Mouse (Mus musculus) spleen, adult 10 weeks (tissue): ENCODE data around the gene Gm42674. TPM values are rescaled to one million over a fixed set of nuclear protein-coding genes. Genes with fewer than 3 reads are reported as not detected.

ENCODE experiments used
- polyA plus RNA-seq: library from polyadenylated mRNA; stranded (reverse); fragments of 350-450 nt; fragmentation: Illumina TruSeq; extraction: RNeasy Lipid Tissue Mini Kit (QIAGEN cat#74804); gene quantifications from one replicate; pipeline ENCODE4 v1.2.3, GENCODE M21; 2015; ENCODE audit warnings: low replicate concordance; ENCODE audit not compliant: insufficient read depth

Gm42674 gene
- not detected for polyA plus RNA-seq

DNA sequence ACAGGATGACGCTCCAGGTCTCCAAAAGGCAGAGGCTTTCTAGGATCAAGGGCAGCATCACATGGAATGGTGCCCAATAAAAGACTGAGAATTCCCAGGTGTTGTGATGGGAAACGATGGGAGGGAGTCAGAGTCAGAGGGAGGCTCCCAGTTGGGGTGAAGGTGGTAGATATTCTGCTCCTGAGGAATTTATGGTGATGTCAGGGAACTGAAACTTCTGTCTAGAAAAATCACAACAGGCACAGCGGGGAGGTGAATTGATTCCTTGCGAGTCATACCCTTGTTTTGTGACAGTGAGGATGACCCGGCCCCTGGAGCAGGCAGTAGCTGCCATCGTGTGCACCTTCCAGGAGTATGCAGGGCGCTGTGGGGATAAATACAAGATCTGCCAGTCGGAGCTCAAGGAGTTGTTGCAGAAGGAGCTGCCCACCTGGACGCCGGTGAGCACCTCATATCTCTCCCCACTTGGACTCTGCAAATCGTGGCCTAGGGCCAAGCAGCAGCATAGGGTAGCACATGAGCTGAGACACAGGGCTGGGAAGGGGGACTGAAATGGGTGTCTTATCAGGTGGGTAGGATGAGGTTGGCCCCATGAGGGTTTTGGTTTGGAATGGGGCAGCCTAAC lies at the start of gene Gm42674:
Gm42674 (plus strand) TSS at position 419 of the 625 bp plus-strand sequence.

GRCm38 (mm10) chr3:90560008-90560628 lies 41.6 kb upstream of the Gm42674 start, which contains the start of gene S100a3:
TSS of gene S100a3 (plus strand) at chr3:90560578.

GRCm38 (mm10) chr3:90589947-90590346 lies 11.8 kb upstream of the Gm42674 start, which contains the start of gene S100a2:
TSS of gene S100a2 (plus strand) at chr3:90590247.

DNA sequence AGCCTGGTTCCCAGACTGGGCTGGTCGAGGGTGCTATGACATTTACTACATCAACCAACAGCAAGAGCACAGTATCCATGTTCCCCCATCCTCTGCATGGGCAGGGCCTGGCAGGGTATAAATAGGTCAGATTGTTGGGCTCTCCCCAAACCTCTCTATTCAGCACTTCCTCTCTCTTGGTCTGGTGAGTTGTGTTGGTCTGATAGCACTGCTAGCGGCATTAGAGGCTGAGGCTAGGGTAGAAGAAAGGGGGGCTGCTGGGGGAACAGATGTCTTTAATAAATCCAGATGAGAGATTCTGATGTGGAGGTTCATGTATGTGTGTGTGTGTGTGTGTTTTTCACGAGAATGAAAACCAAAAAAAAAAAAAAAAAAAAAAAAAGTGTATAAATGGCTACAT lies 1.9 kb downstream of the Gm42674 start, which contains the start of gene S100a4:
S100a4 (plus strand) TSS at position 149 of the 400 bp plus-strand sequence.

DNA sequence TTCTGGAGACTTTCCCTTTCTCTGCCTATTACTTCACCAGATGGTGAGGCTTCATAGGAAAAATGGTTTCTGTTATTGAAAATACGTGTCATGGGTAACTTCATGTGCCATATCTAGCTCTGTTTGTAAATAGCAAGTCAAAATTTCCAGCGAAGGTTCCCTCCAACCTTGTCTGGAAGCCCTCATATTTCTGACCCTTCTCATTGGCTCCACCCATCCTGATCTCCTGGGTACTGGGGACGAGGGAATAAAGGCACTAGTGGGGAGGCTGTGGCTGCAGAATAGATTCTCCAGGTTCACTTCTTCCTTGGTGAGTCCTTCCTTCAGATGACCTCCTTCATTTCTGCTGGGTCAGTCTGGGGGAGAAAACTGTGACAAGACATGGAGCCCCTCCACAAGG lies 6.5 kb downstream of the Gm42674 start, which contains the start of gene S100a5:
S100a5 (plus strand) TSS at position 301 of the 400 bp plus-strand sequence.

GRCm38 (mm10) chr3:90612728-90613291 lies 11.1 kb downstream of the Gm42674 start, which contains the start of gene S100a6:
TSS of gene S100a6 (plus strand) at chr3:90612882.

DNA sequence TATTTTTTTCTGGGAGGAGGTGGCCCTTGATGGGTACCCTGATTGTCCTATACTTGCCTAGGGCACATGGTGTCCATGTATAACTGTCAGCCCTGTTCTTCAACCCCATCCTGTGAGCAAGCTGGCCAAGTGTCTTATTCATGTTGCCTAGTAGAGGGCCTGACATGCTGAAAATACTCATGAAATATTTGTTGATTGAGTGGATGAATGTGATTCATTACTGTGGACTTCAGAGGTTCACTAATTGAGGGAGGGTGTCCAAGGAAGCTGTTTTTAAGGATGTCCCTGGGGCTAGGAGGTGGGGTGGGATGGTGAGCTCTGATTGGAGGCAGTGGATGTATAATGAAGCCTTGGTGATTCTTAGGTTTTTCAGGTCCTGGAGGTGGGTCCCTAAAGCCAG lies 52.0 kb downstream of the Gm42674 start, which contains the start of gene S100a7a:
S100a7a (plus strand) TSS at position 301 of the 400 bp plus-strand sequence.

Other genes starting within 250 kb of the Gm42674 start
- gene Slc27a3, start 212.0 kb upstream of the Gm42674 start, polyA plus RNA-seq = 3.6 TPM
- 30.3 TPM for gene Ints3, start 168.3 kb upstream of the Gm42674 start, polyA plus RNA-seq
- 11.0 TPM for gene Npr1, start 136.0 kb upstream of the Gm42674 start, polyA plus RNA-seq
- gene Ilf2, start 125.8 kb upstream of the Gm42674 start, polyA plus RNA-seq = 92.2 TPM
- 82.6 TPM for gene Snapin, start 110.9 kb upstream of the Gm42674 start, polyA plus RNA-seq
- 185 TPM for gene Chtop, start 92.4 kb upstream of the Gm42674 start, polyA plus RNA-seq
- 21.1 TPM for gene S100a1, start 87.5 kb upstream of the Gm42674 start, polyA plus RNA-seq
- gene S100a13, start 87.5 kb upstream of the Gm42674 start, polyA plus RNA-seq = 60.2 TPM
- 0.93 TPM for gene S100a14, start 75.0 kb upstream of the Gm42674 start, polyA plus RNA-seq
- 14.6 TPM for gene S100a16, start 64.7 kb upstream of the Gm42674 start, polyA plus RNA-seq
- gene S100a3, start 41.3 kb upstream of the Gm42674 start, polyA plus RNA-seq = 0.79 TPM
- not detected for gene S100a2, start 11.7 kb upstream of the Gm42674 start, polyA plus RNA-seq
- 475 TPM for gene S100a4, start 1.9 kb downstream of the Gm42674 start, polyA plus RNA-seq
- not detected for gene S100a5, start 6.6 kb downstream of the Gm42674 start, polyA plus RNA-seq
- 257 TPM for gene S100a6, start 11.0 kb downstream of the Gm42674 start, polyA plus RNA-seq
- gene S100a7a, start 52.1 kb downstream of the Gm42674 start, polyA plus RNA-seq = not detected
- gene S100a8, start 67.1 kb downstream of the Gm42674 start, polyA plus RNA-seq = 428 TPM
- gene S100a9, start 93.8 kb downstream of the Gm42674 start, polyA plus RNA-seq = 552 TPM
- gene Pglyrp4, start 125.0 kb downstream of the Gm42674 start, polyA plus RNA-seq = not detected
- not detected for gene Gm5849, start 176.0 kb downstream of the Gm42674 start, polyA plus RNA-seq